Mouse (Mus musculus) ES-E14 (cell line): ENCODE data around the gene Crmp1. TPM values are rescaled to one million over a fixed set of nuclear protein-coding genes. Genes with fewer than 3 reads are reported as not detected.

Experiments
- DNase-seq: peaks from one replicate; pipeline ENCODE4 v3.0.0-alpha.2; 2013; ENCODE audit warnings: low read depth, low spot score
- H3K27ac ChIP-seq: 2 replicates; pipeline ENCODE4 v1.5.1; 2012; ENCODE audit warnings: low read depth, mild to moderate bottlenecking, low read length, moderate library complexity, mixed read lengths; ENCODE audit not compliant: poor library complexity, insufficient read depth, severe bottlenecking
- H3K36me3 ChIP-seq: 2 replicates; pipeline ENCODE4 v1.6.1; 2012; ENCODE audit warnings: mild to moderate bottlenecking, low read length, moderate library complexity, mixed read lengths; ENCODE audit not compliant: control insufficient read depth, poor library complexity, insufficient read depth, severe bottlenecking
- H3K4me1 ChIP-seq, 2 experiments: fragments of 150-350 bp in 1 of 2; sonication (generic) in 1 of 2; 2 replicates each; pipeline ENCODE4 v1.6.1; 2012; ENCODE audit warnings: low read length in 2 of 2, mild to moderate bottlenecking in 1 of 2, mixed read lengths in 1 of 2; ENCODE audit not compliant: control insufficient read depth in 2 of 2, insufficient read depth in 2 of 2, poor library complexity in 1 of 2
- H3K4me3 ChIP-seq, 2 experiments: fragments of 150-350 bp in 1 of 2; sonication (generic) in 1 of 2; 2 replicates each; pipeline ENCODE4 v1.5.1; 2012; ENCODE audit warnings: low read length in 2 of 2, low read depth in 1 of 2, mild to moderate bottlenecking in 1 of 2, mixed read lengths in 1 of 2; ENCODE audit not compliant: insufficient read depth in 1 of 2, poor library complexity in 1 of 2, severe bottlenecking in 1 of 2
- H3K9ac ChIP-seq: 2 replicates; pipeline ENCODE4 v1.6.1; 2012; ENCODE audit warnings: low read depth, mild to moderate bottlenecking, low read length, mixed read lengths; ENCODE audit not compliant: poor library complexity, insufficient read depth, severe bottlenecking
- H3K9me3 ChIP-seq: fragments of 150-350 bp; sonication (generic); 2 replicates; pipeline ENCODE4 v1.6.1; 2012; ENCODE audit warnings: low read depth, mild to moderate bottlenecking, low read length; ENCODE audit not compliant: control insufficient read depth, insufficient read depth
- CHD2 ChIP-seq: IDR thresholded peaks from 2 replicates; pipeline ENCODE4 v1.6.1; 2014; ENCODE audit warnings: mild to moderate bottlenecking, low read depth, low read length, inconsistent platforms
- HCFC1 ChIP-seq: IDR thresholded peaks from 2 replicates; pipeline ENCODE4 v1.6.1; 2012; ENCODE audit warnings: low read length, inconsistent platforms, borderline replicate concordance; ENCODE audit not compliant: insufficient read depth
- MAFK ChIP-seq: IDR thresholded peaks from 2 replicates; pipeline ENCODE4 v1.6.1; 2014; ENCODE audit warnings: mild to moderate bottlenecking, low read depth, low read length, inconsistent platforms; ENCODE audit not compliant: insufficient read depth
- ZC3H11A ChIP-seq: IDR thresholded peaks from 2 replicates; pipeline ENCODE4 v1.6.1; 2012; ENCODE audit warnings: low read depth, mild to moderate bottlenecking, inconsistent platforms, low read length, borderline replicate concordance
- ZNF384 ChIP-seq: IDR thresholded peaks from 2 replicates; pipeline ENCODE4 v1.6.1; 2012; ENCODE audit warnings: low read depth, low read length, inconsistent platforms
- in situ Hi-C, 2 experiments: fragments of 600-800 bp; cut with MboI; formaldehyde crosslinking; loops; one replicate each; pipeline ENCODE4 v1.15.1; 2025; ENCODE audit warnings: low sequenced_read_pairs in 2 of 2, inconsistent platforms in 1 of 2; ENCODE audit not compliant: unreplicated experiment in 2 of 2
- total RNA-seq: library from RNA; depleted of rRNA; stranded (reverse); fragments of 300-350 nt; gene quantifications from 2 replicates; pipeline ENCODE4 v1.2.3, GENCODE M21; 2012

Crmp1 gene
- total RNA-seq, 1 experiment: 24.5 TPM

DNA sequence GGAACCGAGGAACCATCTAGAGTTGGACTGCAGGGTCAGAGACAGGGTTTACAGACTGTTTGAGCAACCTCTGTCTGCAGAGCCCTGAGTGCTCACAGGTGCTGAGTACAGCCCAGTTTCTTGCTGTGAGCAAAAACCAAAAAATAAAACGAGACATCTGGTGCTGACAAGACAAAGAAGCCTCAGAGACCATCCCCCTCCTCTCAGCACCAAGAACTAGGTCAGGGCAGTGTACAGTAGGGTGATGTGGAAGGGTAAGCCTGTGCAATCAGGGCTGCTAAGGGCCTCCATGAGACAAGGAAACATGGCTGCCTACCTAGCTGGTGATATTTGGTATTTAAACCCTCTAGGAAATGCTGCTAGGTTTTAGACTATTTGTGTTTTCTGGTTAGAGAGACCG is 9.9 kb downstream of the Crmp1 start:
- Histone ChIP-seq H3K4me3 (no peak overlapping the region), H3K9me3 (no peaks in the 10 kb centered on the region), H3K9ac (no peak overlapping the region), H3K27ac (no peak overlapping the region), H3K36me3 (peaks cover 2% of the 10 kb centered on the region; the same call in 1 of the 2 replicates), H3K4me1 (peaks cover 13 to 37% of the 10 kb centered on the region in 2 experiments)
- TF ChIP-seq ZC3H11A (no peak), CHD2 (no peak), HCFC1 (no peak), ZNF384 (no peak), MAFK (no peak)
- DNase-seq: no peak
- in situ Hi-C loops: no loop called here

DNA sequence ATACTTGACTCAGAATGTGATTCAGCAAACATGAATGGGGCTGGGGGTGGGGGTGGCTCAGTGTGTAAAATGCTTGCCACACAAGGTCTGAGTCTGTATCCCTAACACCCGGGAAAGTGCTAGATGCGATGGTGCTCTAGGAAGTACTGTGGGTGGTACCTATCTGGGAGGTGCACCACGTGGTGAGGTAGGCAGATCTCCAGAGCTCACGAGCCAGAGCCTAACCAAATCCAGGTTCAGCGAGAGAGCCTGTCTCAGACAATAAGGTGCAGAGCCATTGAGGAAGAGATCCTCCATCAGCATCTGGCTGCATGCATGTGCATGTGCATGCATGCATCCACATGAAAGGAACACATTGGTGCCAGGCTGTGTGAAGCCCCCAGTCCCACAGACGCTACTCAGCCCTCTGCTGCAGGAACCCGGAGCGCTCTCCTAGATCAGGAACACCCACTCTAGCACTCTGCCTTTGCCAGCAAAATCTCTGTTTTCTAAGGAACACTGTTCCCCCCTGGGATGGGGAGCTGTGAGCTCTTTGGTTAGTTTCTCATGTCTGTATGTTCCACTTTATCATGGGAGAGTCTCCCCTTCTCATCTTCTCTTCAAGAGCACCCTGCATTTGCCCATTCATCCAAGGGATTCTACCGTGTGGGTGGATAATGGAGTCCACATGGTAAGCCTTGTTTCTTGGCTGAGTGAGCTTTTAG is 10.5 kb downstream of the Crmp1 start:
- Histone ChIP-seq H3K4me3 (no peak overlapping the region), H3K4me1 (peaks cover 13 to 38% of the 10 kb centered on the region in 2 experiments), H3K9ac (no peak overlapping the region), H3K27ac (no peak overlapping the region), H3K9me3 (no peaks in the 10 kb centered on the region), H3K36me3 (peaks cover 2% of the 10 kb centered on the region; the same call in 1 of the 2 replicates)
- in situ Hi-C loops: no loop called here
- no peak for DNase-seq
- TF ChIP-seq HCFC1 (no peak), CHD2 (no peak), ZNF384 (no peak), ZC3H11A (no peak), MAFK (no peak)

DNA sequence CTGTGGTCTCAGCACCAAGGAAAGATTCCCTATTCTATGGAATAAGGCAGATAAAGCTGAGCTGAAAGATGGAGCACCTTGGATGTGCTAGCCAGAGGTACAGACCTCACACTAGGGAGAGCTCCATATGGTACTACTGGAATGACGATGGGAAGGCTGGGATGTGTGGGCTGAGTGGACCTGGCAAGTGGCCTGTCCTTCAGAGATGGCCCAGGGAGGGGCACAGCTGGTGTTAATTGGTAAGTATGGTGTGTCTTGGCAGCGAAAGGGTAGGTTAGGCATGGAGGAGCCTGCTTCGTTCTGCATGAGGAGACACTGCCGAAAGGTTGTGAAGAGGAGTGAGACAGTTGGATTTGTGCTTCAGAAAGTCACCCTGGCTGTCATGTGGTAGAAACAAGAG is 12.8 kb downstream of the Crmp1 start:
- H3K9me3 ChIP-seq: no peaks in the 10 kb centered on the region
- H3K27ac ChIP-seq: no peak overlapping the region
- in situ Hi-C loops: no loop called here
- no peak for DNase-seq
- no peak overlapping the region for H3K9ac ChIP-seq
- peaks cover 2% of the 10 kb centered on the region; the same call in 1 of the 2 replicates for H3K36me3 ChIP-seq
- peaks cover under 1 to 23% of the 10 kb centered on the region in 2 experiments; a peak in 3 of 4 replicates for H3K4me1 ChIP-seq
- TF ChIP-seq HCFC1 (no peak), ZNF384 (no peak), MAFK (no peak), ZC3H11A (no peak), CHD2 (no peak)
- no peak overlapping the region for H3K4me3 ChIP-seq

DNA sequence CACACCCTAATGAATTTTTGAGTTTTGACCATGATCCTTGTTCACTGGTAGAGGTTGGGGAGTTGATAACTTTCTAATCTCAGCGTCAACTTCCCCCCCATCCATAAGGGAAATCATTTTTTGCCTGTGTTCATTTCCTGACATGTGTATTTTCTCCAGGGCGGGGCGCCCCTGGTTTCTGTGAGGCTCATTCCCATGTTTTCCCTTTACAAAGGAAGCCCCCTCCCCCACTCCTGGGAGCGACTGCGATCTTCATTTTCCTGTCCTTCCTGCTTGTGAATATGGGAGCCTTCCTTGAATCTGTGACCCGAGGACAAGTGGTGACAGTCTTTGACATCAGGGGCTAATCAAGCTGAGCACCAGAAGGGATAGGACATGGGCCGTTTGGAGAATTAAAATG is 15.1 kb downstream of the Crmp1 start:
- no peak overlapping the region for H3K4me3 ChIP-seq
- no peaks in the 10 kb centered on the region for H3K9me3 ChIP-seq
- H3K9ac ChIP-seq: no peak overlapping the region
- peaks cover 2% of the 10 kb centered on the region; the same call in 1 of the 2 replicates for H3K36me3 ChIP-seq
- no peak overlapping the region for H3K27ac ChIP-seq
- TF ChIP-seq ZC3H11A (no peak), MAFK (no peak)
- peaks cover 0 to 13% of the 10 kb centered on the region in 2 experiments; a peak in 2 of 4 replicates for H3K4me1 ChIP-seq
- in situ Hi-C loops: no loop called here
- no peak for DNase-seq

DNA sequence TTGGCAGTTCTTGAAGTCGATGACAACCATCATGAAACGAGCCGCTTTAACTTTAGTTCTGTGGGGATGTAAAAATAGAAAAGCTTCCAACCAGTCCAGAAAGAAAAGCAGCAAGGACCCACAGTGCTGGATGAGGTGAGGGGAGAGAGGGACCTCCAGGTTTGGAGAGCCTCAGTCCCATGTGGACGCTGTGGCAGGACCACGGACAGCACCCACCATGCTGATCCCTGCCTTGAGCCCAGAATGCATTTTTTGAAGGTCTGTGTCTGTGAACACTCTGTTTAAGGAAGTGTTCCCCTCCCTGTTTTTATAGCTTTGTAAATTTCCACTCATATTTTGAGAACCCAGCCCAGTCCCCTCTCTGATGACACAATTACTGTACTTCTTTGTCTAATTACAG is 15.5 kb downstream of the Crmp1 start:
- no peak overlapping the region for H3K4me3 ChIP-seq
- peaks cover under 1% of the 10 kb centered on the region; the same call in 1 of the 2 replicates for H3K36me3 ChIP-seq
- in situ Hi-C loops: no loop called here
- TF ChIP-seq ZC3H11A: no peak
- H3K27ac ChIP-seq: no peak overlapping the region
- DNase-seq: no peak
- peaks cover 0 to 13% of the 10 kb centered on the region in 2 experiments; a peak in 2 of 4 replicates for H3K4me1 ChIP-seq
- H3K9ac ChIP-seq: no peak overlapping the region
- H3K9me3 ChIP-seq: no peaks in the 10 kb centered on the region
